Mouse (Mus musculus) testis, adult 2 months (tissue): Measurements from ENCODE around the gene Slc22a12.
A peak's percentile ranks its signal among the peaks of the same experiment; 100 is the strongest.

Source experiments
- CTCF ChIP-seq: fragments of 200-500 bp; IDR thresholded peaks from 2 replicates; pipeline ENCODE4 v1.5.1; 2012; ENCODE audit warnings: low read depth, mild to moderate bottlenecking, inconsistent platforms, low read length, moderate library complexity; ENCODE audit not compliant: control insufficient read depth, insufficient read depth, insufficient replicate concordance
- POLR2A ChIP-seq: fragments of 200-500 bp; IDR thresholded peaks from 2 replicates; pipeline ENCODE4 v1.6.1; 2012; ENCODE audit warnings: low read depth, mild to moderate bottlenecking, inconsistent platforms, low read length, moderate library complexity; ENCODE audit not compliant: control insufficient read depth

DNA sequence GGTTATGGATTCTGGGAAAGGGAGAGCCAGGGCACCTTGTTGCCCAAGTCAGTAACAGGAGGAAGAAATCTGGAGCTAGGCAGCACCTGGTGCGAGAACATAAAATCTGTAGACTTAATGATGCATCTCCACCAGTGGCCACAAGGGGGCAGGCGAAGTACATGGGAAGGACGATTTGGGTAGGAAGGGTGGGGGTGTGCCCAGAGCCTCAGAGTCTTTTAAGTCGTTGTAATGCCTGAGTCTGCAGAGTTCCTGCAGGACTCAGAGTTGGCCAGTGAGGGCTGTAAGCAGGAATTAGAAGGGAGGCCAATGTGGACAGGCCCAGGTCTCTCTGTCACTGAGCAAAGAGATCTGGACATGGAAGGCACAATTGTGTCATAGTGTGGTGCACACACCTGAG is 53.8 kb downstream of the Slc22a12 start:
- TF ChIP-seq CTCF (peak; percentile 89; the same call in 1 of the 2 replicates), POLR2A (no peak)
